Mouse (Mus musculus) lung, postnatal 0 days (tissue): ENCODE data around the gene 4930404N11Rik. TPM values are rescaled to one million over a fixed set of nuclear protein-coding genes. Genes with fewer than 3 reads are reported as not detected.

ENCODE experiments used
- ATAC-seq: fragments of 200-750 bp; cut with Nextera tagmentation; 2 replicates; pipeline ENCODE4 v1.8.0; 2017; ENCODE audit warnings: moderate library complexity
- DNase-seq: peaks from one replicate; pipeline ENCODE4 v3.0.0-alpha.2; 2016; ENCODE audit warnings: low spot score
- H3K27ac ChIP-seq: fragments of 300-500 bp; sonication (generic); 2 replicates; pipeline ENCODE4 v1.5.1; 2014; ENCODE audit warnings: antibody characterized with exemption, mild to moderate bottlenecking, low read length, mixed read lengths
- H3K27me3 ChIP-seq: fragments of 300-500 bp; sonication (generic); replicated peaks from 2 replicates; pipeline ENCODE4 v1.6.1; 2014; ENCODE audit warnings: low read length, mixed read lengths; ENCODE audit not compliant: insufficient read depth
- H3K36me3 ChIP-seq: fragments of 300-500 bp; sonication (generic); 2 replicates; pipeline ENCODE4 v1.6.1; 2014; ENCODE audit warnings: low read length, mixed read lengths; ENCODE audit not compliant: insufficient read depth
- H3K4me1 ChIP-seq: fragments of 300-500 bp; sonication (generic); 2 replicates; pipeline ENCODE4 v1.6.1; 2014; ENCODE audit warnings: antibody characterized with exemption, low read depth, low read length, mixed read lengths; ENCODE audit not compliant: insufficient read depth
- H3K4me2 ChIP-seq: fragments of 300-500 bp; sonication (generic); replicated peaks from 2 replicates; pipeline ENCODE4 v1.6.1; 2014; ENCODE audit warnings: low read depth, mild to moderate bottlenecking, low read length, moderate library complexity, mixed read lengths
- H3K4me3 ChIP-seq: fragments of 300-500 bp; sonication (generic); 2 replicates; pipeline ENCODE4 v1.5.1; 2014; ENCODE audit warnings: low read depth, low read length
- H3K9ac ChIP-seq: fragments of 300-500 bp; sonication (generic); replicated peaks from 2 replicates; pipeline ENCODE4 v1.6.1; 2014; ENCODE audit warnings: low read depth, mild to moderate bottlenecking
- H3K9me3 ChIP-seq: fragments of 300-500 bp; sonication (generic); 2 replicates; pipeline ENCODE4 v1.6.1; 2016; ENCODE audit warnings: low read length, mixed read lengths
- CTCF ChIP-seq: IDR thresholded peaks from 2 replicates; pipeline ENCODE4 v1.5.1; 2016; ENCODE audit warnings: antibody characterized with exemption, mild to moderate bottlenecking
- EP300 ChIP-seq: IDR thresholded peaks from 2 replicates; pipeline ENCODE4 v1.6.1; 2016; ENCODE audit warnings: antibody characterized with exemption, mild to moderate bottlenecking, control low read depth
- WGBS: fragments of 180-500 bp; shearing (Covaris S2); extraction: QIAGEN DNeasy Blood & Tissue Kit; methylation state at CpG from one replicate; pipeline ENCODE4 v1.1.7; 2014; 5-methylcytosine and 5-hydroxymethylcytosine counted together
- polyA plus RNA-seq: library from polyadenylated mRNA; unstranded; fragments of >200 nt; fragmentation: Nextera tagmentation; extraction: Ambion mirVana; gene quantifications from 2 replicates; pipeline ENCODE4 v1.2.1, GENCODE M21; 2015

The 4930404N11Rik gene
- polyA plus RNA-seq, 1 experiment from 2014 or later, result 5.4 TPM

DNA sequence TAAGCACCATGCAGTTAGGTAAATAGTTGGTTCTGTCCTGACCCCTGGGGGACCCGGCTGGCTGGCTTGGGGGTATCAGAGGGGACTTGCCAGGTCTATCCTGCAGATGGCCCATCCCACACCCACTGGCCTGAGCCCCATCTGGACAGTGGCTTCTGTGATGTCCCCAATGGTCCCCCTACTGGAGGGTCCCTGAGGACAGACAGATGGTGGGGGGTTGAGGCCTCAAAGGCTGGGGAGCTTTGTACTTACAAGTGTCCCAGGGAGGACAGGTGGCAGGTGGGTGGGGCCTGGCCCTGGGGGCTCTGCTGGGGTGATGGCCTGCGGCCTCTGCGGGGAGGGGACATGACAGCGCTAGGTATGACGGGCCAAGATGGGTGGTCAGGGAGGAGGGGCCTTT, 33.7 kb upstream of the 4930404N11Rik start:
- no peak overlapping the region for H3K9ac ChIP-seq
- no peaks in the 10 kb centered on the region for H3K27me3 ChIP-seq
- no peak overlapping the region for H3K4me2 ChIP-seq
- H3K9me3 ChIP-seq, result no peaks in the 10 kb centered on the region
- peaks cover 15% of the 10 kb centered on the region for H3K4me1 ChIP-seq
- ATAC-seq, result no peak
- 82% methylated on average over 5 of the region's 5 CpGs for WGBS
- no peak overlapping the region for H3K4me3 ChIP-seq
- no peak for TF ChIP-seq EP300
- TF ChIP-seq CTCF, result no peak
- no peak overlapping the region for H3K27ac ChIP-seq
- DNase-seq, result no peak
- H3K36me3 ChIP-seq, result peaks cover 28% of the 10 kb centered on the region

GRCm38 (mm10) chr10:81396749-81397148, 31.1 kb upstream of the 4930404N11Rik start:
- H3K36me3 ChIP-seq, result peaks cover 22% of the 10 kb centered on the region; the same call in 1 of the 2 replicates
- H3K9ac ChIP-seq, result no peak overlapping the region
- no peaks in the 10 kb centered on the region for H3K27me3 ChIP-seq
- DNase-seq (peak; percentile 4), ATAC-seq (no peak)
- no peak for TF ChIP-seq CTCF
- no peak for TF ChIP-seq EP300
- no peak overlapping the region for H3K4me3 ChIP-seq
- H3K4me2 ChIP-seq, result no peak overlapping the region
- WGBS, result 82% methylated on average over 5 of the region's 5 CpGs
- peaks cover 12% of the 10 kb centered on the region for H3K4me1 ChIP-seq
- H3K27ac ChIP-seq, result no peak overlapping the region
- no peaks in the 10 kb centered on the region for H3K9me3 ChIP-seq

DNA sequence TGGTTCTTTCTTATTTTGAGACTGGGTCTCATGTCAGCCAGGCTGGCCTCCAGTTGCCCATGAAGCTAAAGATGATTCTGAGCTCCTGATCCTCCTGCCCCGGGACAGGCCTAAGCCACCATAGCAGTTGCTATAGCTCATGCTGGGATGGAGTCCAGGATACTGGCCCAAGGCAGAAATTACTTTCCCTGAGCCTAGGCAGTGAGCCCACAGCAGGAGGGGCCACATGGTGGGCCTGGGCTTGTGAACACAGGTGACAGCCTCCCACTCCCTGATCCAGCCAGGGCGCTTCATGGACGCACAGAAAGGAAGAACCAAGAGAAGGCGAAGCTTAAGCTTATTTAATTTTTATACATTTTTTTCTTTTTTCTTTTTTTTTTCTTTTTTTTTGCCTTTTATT, 30.2 kb upstream of the 4930404N11Rik start:
- no peak overlapping the region for H3K4me2 ChIP-seq

DNA sequence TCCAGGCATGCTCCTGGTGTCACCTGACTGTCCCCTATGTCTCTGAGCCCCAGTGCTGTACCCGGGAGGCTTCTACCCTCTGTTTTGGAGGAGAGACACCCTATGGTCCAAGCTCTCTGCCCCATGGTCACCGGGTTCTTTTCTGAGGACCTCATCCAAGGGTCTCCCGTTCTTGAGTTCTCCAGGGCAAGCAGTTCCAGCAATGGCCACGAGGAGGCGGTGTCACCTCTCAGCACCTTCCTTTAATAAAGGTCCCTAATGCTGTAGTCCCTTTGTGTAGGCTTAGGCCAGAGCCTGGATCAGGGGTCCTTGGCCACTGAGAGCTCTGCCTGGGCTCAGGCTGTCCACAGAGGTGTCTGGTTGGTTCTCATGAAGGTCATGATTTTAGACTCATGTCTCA, 29.5 kb upstream of the 4930404N11Rik start:
- Histone ChIP-seq H3K4me2 (no peak overlapping the region), H3K4me3 (no peak overlapping the region), H3K9ac (no peak overlapping the region), H3K27me3 (no peaks in the 10 kb centered on the region), H3K27ac (no peak overlapping the region), H3K9me3 (no peaks in the 10 kb centered on the region), H3K4me1 (peaks cover 5% of the 10 kb centered on the region), H3K36me3 (peaks cover 18% of the 10 kb centered on the region; the same call in 1 of the 2 replicates)
- 13% methylated on average over 5 of the region's 5 CpGs for WGBS
- TF ChIP-seq EP300 (no peak), CTCF (peak; percentile 96)
- DNase-seq, result peak; percentile 63
- ATAC-seq, result peak; percentile 25

More for the DNA sequence above, 30.2 kb upstream of the 4930404N11Rik start:
- no peak overlapping the region for H3K9ac ChIP-seq
- DNase-seq (no peak), ATAC-seq (no peak)
- 87% methylated on average over 4 of the region's 4 CpGs for WGBS
- no peaks in the 10 kb centered on the region for H3K27me3 ChIP-seq
- peaks cover 22% of the 10 kb centered on the region; the same call in 1 of the 2 replicates for H3K36me3 ChIP-seq
- no peak overlapping the region for H3K27ac ChIP-seq
- peaks cover 5% of the 10 kb centered on the region for H3K4me1 ChIP-seq
- no peak overlapping the region for H3K4me3 ChIP-seq
- no peaks in the 10 kb centered on the region for H3K9me3 ChIP-seq
- TF ChIP-seq EP300 (no peak), CTCF (no peak)

DNA sequence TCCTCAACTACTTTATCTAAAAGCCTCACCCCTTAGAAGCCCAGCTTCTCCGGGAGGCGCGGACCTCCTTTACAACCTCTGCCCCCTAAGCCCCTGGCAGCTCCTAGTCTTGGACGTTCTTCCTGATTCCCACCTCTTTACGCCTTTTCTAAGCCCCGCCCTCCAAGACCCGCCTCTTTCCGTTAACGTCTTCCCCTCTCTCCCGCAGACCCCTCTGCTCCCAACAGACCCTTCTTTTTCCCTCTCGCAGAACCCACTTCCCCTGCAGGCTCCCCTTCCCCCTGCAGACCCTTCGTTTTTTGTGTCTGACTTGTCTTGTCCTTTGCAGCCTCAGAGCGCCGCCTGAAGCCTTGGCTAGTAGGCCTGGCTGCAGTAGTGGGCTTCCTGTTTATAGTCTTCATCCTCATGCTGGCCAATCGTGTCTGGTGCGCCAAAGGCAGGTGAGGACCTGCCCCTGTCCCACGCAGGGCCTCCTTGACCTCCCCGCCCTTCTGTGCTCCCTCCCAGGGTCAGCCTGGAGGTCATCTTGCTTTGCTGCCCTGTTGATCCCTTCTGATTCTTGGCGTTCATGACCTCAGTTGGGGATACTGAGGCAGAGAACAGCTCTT, 27.9 kb upstream of the 4930404N11Rik start:
- Histone ChIP-seq H3K9me3 (no peaks in the 10 kb centered on the region), H3K4me3 (peak overlapping the region; percentile 22; the same call in 1 of the 2 replicates), H3K27me3 (no peaks in the 10 kb centered on the region), H3K27ac (no peak overlapping the region), H3K9ac (peak overlapping the region; percentile 45), H3K36me3 (0 out of 2 replicates have a peak, but pooled peaks cover 6% of the 10 kb centered on the region), H3K4me2 (peak overlapping the region; percentile 52), H3K4me1 (peaks cover 9% of the 10 kb centered on the region)
- ATAC-seq, result peak; percentile 21
- peak; percentile 64 for DNase-seq
- 7% methylated on average over 17 of the region's 19 CpGs for WGBS
- TF ChIP-seq CTCF, result no peak; the same call in 1 of the 2 replicates
- TF ChIP-seq EP300, result no peak

- H3K4me2 ChIP-seq, result peak within 1 kb of the TSS; percentile 52
- WGBS, result 49% methylated on average over 14 of the region's 14 CpGs
- no peak for ATAC-seq
These were observed 27.2 kb upstream of the 4930404N11Rik start, which contains the start of gene Smim24 for GRCm38 (mm10) chr10:81392781-81393185. TSS of gene Smim24 (plus strand) at chr10:81393051.

More at GRCm38 (mm10) chr10:81392781-81393185, 27.2 kb upstream of the 4930404N11Rik start, which contains the start of gene Smim24:
- TF ChIP-seq CTCF, result no peak
- TF ChIP-seq EP300, result no peak
- DNase-seq, result no peak
- Histone ChIP-seq H3K4me3 (peak within 1 kb of the TSS; percentile 22; the same call in 1 of the 2 replicates), H3K9ac (peak within 1 kb of the TSS; percentile 45), H3K27ac (no peak within 1 kb of the TSS), H3K27me3 (no peaks in the 10 kb centered on the region), H3K36me3 (no peaks in the 10 kb centered on the region; the same call in 1 of the 2 replicates), H3K9me3 (no peaks in the 10 kb centered on the region), H3K4me1 (peaks cover 9% of the 10 kb centered on the region)
